Mouse (Mus musculus) liver, embryonic 15.5 days (tissue): Measurements from ENCODE around the gene Tubb2a. TPM values are rescaled to one million over a fixed set of nuclear protein-coding genes. Genes with fewer than 3 reads are reported as not detected.

Experiments
- ATAC-seq: fragments of 200-750 bp; cut with Nextera tagmentation; 2 replicates; pipeline ENCODE4 v1.8.0; 2017; ENCODE audit warnings: moderate number of reproducible peaks, mild to moderate bottlenecking, moderate library complexity; ENCODE audit not compliant: insufficient read depth
- H3K27ac ChIP-seq: fragments of 300-500 bp; sonication (generic); replicated peaks from 2 replicates; pipeline ENCODE4 v1.5.1; 2015; ENCODE audit warnings: mild to moderate bottlenecking, inconsistent platforms
- H3K27me3 ChIP-seq: fragments of 300-500 bp; sonication (generic); 2 replicates; pipeline ENCODE4 v1.6.1; 2015; ENCODE audit warnings: mild to moderate bottlenecking, inconsistent platforms
- H3K36me3 ChIP-seq: fragments of 300-500 bp; sonication (generic); replicated peaks from 2 replicates; pipeline ENCODE4 v1.6.1; 2015; ENCODE audit warnings: moderate library complexity, mild to moderate bottlenecking, inconsistent platforms
- H3K4me1 ChIP-seq: fragments of 300-500 bp; sonication (generic); replicated peaks from 2 replicates; pipeline ENCODE4 v1.6.1; 2015; ENCODE audit warnings: inconsistent platforms
- H3K4me2 ChIP-seq: fragments of 300-500 bp; sonication (generic); 2 replicates; pipeline ENCODE4 v1.6.1; 2015; ENCODE audit warnings: moderate library complexity, mild to moderate bottlenecking, inconsistent platforms
- H3K4me3 ChIP-seq: fragments of 300-500 bp; sonication (generic); replicated peaks from 2 replicates; pipeline ENCODE4 v1.5.1; 2015; ENCODE audit warnings: mild to moderate bottlenecking, inconsistent platforms
- H3K9ac ChIP-seq: fragments of 300-500 bp; sonication (generic); 2 replicates; pipeline ENCODE4 v1.6.1; 2015; ENCODE audit warnings: moderate library complexity, mild to moderate bottlenecking, inconsistent platforms
- H3K9me3 ChIP-seq: fragments of 300-500 bp; sonication (generic); replicated peaks from 2 replicates; pipeline ENCODE4 v1.6.1; 2016; ENCODE audit warnings: inconsistent platforms
- WGBS: fragments of 180-500 bp; shearing (Covaris S2); methylation state at CpG from one replicate; pipeline ENCODE4 v1.1.7; 2015; ENCODE audit warnings: mixed read lengths; ENCODE audit not compliant: insufficient replicate concordance; 5-methylcytosine and 5-hydroxymethylcytosine counted together
- polyA plus RNA-seq: library from polyadenylated mRNA; unstranded; fragments of >200 nt; fragmentation: Nextera tagmentation; extraction: Ambion mirVana; gene quantifications from 2 replicates; pipeline ENCODE4 v1.2.1, GENCODE M21; 2015

The Tubb2a gene
- 62.6 and 74.2 TPM in 2 replicates for polyA plus RNA-seq

- peak; percentile 88 for ATAC-seq
- H3K9me3 ChIP-seq, result no peaks in the 10 kb centered on the region
- peak within 1 kb of the TSS; percentile 79 for H3K9ac ChIP-seq
- H3K4me3 ChIP-seq, result peak within 1 kb of the TSS; percentile 73
- WGBS, result under 1% methylated on average over 45 of the region's 45 CpGs
- H3K27me3 ChIP-seq, result 0 out of 2 replicates have a peak, but pooled peaks cover 7% of the 10 kb centered on the region
- peaks cover 3% of the 10 kb centered on the region; the same call in 1 of the 2 replicates for H3K36me3 ChIP-seq
- peaks cover 25% of the 10 kb centered on the region for H3K4me1 ChIP-seq
- H3K4me2 ChIP-seq, result peak within 1 kb of the TSS; percentile 96
- peak within 1 kb of the TSS; percentile 75 for H3K27ac ChIP-seq
Observed at GRCm38 (mm10) chr13:34077492-34078271, at the start of gene Tubb2a. TSS of gene Tubb2a (minus strand) at chr13:34078007.

- Histone ChIP-seq H3K27ac (no peak overlapping the region), H3K9ac (no peak overlapping the region), H3K4me2 (no peak overlapping the region), H3K9me3 (no peaks in the 10 kb centered on the region), H3K4me3 (no peak overlapping the region), H3K4me1 (peaks cover 14% of the 10 kb centered on the region), H3K27me3 (peaks cover 37% of the 10 kb centered on the region), H3K36me3 (no peaks in the 10 kb centered on the region)
- 67% methylated on average over 4 of the region's 4 CpGs for WGBS
- ATAC-seq, result no peak
Observed at GRCm38 (mm10) chr13:34125711-34126110, 47.9 kb upstream of the Tubb2a start.

DNA sequence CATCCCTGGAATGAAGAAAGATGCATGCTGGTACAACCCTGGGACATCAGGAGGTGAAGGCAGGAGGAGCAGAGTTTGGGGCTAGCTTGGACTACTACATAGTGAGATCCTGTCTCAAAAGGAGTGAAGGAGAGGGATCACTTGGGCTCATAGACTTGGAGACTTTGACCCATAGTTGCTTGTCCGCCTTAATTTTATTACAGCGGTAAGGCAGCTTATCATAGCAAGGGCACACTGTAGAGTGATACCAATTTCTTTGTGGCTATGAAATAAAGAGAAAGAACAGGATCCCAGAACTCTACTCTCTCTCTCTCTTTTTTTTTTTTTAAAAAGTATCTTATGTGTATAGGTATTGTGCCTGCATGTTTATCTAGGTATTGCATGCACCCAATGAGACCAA lies 42.7 kb upstream of the Tubb2a start:
- Histone ChIP-seq H3K9ac (no peak overlapping the region), H3K4me1 (peaks cover 18% of the 10 kb centered on the region), H3K27ac (no peak overlapping the region), H3K36me3 (no peaks in the 10 kb centered on the region), H3K4me2 (no peak overlapping the region), H3K27me3 (peaks cover 3% of the 10 kb centered on the region; the same call in 1 of the 2 replicates), H3K4me3 (no peak overlapping the region), H3K9me3 (no peaks in the 10 kb centered on the region)
- WGBS, result 81% methylated on average over 2 of the region's 2 CpGs
- no peak for ATAC-seq

GRCm38 (mm10) chr13:34119406-34119805 lies 41.6 kb upstream of the Tubb2a start:
- Histone ChIP-seq H3K27me3 (no peaks in the 10 kb centered on the region), H3K36me3 (no peaks in the 10 kb centered on the region), H3K4me2 (no peak overlapping the region), H3K9me3 (no peaks in the 10 kb centered on the region), H3K4me3 (no peak overlapping the region), H3K4me1 (peaks cover 18% of the 10 kb centered on the region), H3K9ac (no peak overlapping the region), H3K27ac (no peak overlapping the region)
- 19% methylated on average over 4 of the region's 4 CpGs for WGBS
- no peak for ATAC-seq

GRCm38 (mm10) chr13:34118816-34119215 lies 41.0 kb upstream of the Tubb2a start:
- Histone ChIP-seq H3K4me2 (0 out of 2 replicates have a peak overlapping the region, but pooled peaks have one; percentile 11), H3K36me3 (no peaks in the 10 kb centered on the region), H3K4me3 (no peak overlapping the region), H3K27me3 (no peaks in the 10 kb centered on the region), H3K9ac (no peak overlapping the region), H3K4me1 (peaks cover 18% of the 10 kb centered on the region), H3K9me3 (no peaks in the 10 kb centered on the region), H3K27ac (no peak overlapping the region)
- 18% methylated on average over 4 of the region's 4 CpGs for WGBS
- ATAC-seq, result 0 out of 2 replicates have a peak, but pooled peaks have one; percentile 57

DNA sequence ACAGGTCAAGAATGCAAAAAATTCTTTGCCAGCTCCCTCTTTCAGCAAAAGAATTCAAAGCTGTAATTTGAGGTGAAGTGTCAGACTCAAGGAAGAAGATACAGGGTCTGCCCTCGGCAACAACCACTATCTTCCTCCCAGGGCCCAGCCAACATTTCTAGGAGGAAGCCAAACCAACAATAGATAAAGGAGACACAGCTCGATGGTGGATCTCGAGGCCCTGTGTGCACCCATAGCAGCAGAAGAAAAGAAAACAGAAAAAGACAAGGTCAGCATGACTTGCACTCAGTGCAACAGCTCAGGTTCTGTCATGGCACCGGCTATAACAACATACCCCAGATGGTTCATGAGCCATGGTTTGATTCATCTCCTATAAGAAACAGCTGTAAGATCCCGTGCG lies 38.7 kb upstream of the Tubb2a start:
- Histone ChIP-seq H3K4me2 (no peak overlapping the region), H3K4me1 (peaks cover 18% of the 10 kb centered on the region), H3K36me3 (no peaks in the 10 kb centered on the region), H3K4me3 (no peak overlapping the region), H3K9ac (no peak overlapping the region), H3K27me3 (no peaks in the 10 kb centered on the region), H3K9me3 (no peaks in the 10 kb centered on the region), H3K27ac (no peak overlapping the region)
- WGBS, result 37% methylated on average over 6 of the region's 6 CpGs
- no peak; the same call in 1 of the 2 replicates for ATAC-seq

GRCm38 (mm10) chr13:34114654-34115053 lies 36.8 kb upstream of the Tubb2a start:
- no peaks in the 10 kb centered on the region for H3K9me3 ChIP-seq
- no peak overlapping the region for H3K4me3 ChIP-seq
- no peak overlapping the region for H3K4me2 ChIP-seq
- WGBS, result 52% methylated on average over 4 of the region's 4 CpGs
- ATAC-seq, result no peak
- no peaks in the 10 kb centered on the region for H3K27me3 ChIP-seq
- no peak overlapping the region for H3K27ac ChIP-seq
- no peaks in the 10 kb centered on the region for H3K36me3 ChIP-seq
- no peak overlapping the region for H3K9ac ChIP-seq
- peaks cover 18% of the 10 kb centered on the region for H3K4me1 ChIP-seq

GRCm38 (mm10) chr13:34113086-34113485 lies 35.3 kb upstream of the Tubb2a start:
- no peaks in the 10 kb centered on the region for H3K36me3 ChIP-seq
- no peak overlapping the region for H3K9ac ChIP-seq
- no peaks in the 10 kb centered on the region for H3K9me3 ChIP-seq
- no peak overlapping the region for H3K4me3 ChIP-seq
- 68% methylated on average over 3 of the region's 3 CpGs for WGBS
- no peak for ATAC-seq
- H3K4me2 ChIP-seq, result no peak overlapping the region
- no peak overlapping the region for H3K27ac ChIP-seq
- peaks cover 8% of the 10 kb centered on the region; the same call in 1 of the 2 replicates for H3K4me1 ChIP-seq
- H3K27me3 ChIP-seq, result no peaks in the 10 kb centered on the region

- no peak overlapping the region for H3K9ac ChIP-seq
- H3K36me3 ChIP-seq, result no peaks in the 10 kb centered on the region
- no peaks in the 10 kb centered on the region for H3K27me3 ChIP-seq
- ATAC-seq, result no peak
- 67% methylated on average over 5 of the region's 5 CpGs for WGBS
- no peak overlapping the region for H3K4me2 ChIP-seq
- H3K27ac ChIP-seq, result no peak overlapping the region
- peaks cover 8% of the 10 kb centered on the region; the same call in 1 of the 2 replicates for H3K4me1 ChIP-seq
- no peaks in the 10 kb centered on the region for H3K9me3 ChIP-seq
- no peak overlapping the region for H3K4me3 ChIP-seq
Observed at GRCm38 (mm10) chr13:34112369-34113081, 34.7 kb upstream of the Tubb2a start.

DNA sequence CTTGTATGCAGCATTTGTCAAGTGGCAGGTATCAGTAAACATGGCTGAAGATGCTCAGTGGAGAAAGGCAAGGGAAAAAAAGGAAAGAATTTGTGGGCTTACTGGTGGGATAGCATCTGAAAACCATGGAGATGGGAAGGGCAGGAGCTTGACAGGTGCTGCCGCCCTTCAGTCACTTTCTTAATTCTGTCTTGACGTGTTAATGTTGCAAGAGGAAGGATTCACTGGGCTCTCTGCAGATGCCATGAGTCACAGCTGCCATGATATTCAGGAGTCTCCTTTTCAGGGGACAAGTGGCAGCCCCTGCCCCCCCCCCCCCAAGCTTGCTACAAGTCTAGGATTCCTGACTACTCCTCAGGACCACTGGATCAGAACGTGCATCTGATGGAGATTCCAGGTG lies 34.1 kb upstream of the Tubb2a start:
- 64% methylated on average over 3 of the region's 3 CpGs for WGBS
- ATAC-seq, result no peak

DNA sequence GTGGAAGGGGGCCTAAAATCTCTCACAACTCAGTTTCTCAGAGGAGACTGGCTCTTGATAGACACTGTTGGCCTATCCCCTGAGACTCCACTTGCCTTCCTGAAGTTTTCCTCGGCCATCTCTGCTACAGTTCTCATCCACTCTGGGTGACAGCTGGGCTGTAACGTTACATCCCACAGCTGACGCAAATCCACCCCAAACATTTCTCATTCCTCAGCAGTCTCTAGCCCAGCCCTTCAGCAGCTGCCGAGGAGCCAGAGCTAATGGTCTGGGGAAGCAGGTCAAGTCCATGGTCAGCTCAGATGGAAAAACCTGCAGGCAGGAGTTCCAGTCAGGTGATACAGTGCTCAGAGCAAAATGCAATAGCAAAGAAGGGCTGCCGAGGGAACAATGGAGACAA lies 33.2 kb upstream of the Tubb2a start:
- no peak for ATAC-seq
- Histone ChIP-seq H3K9me3 (no peaks in the 10 kb centered on the region), H3K27ac (no peak overlapping the region), H3K4me1 (no peaks in the 10 kb centered on the region; the same call in 1 of the 2 replicates), H3K9ac (no peak overlapping the region), H3K4me2 (no peak overlapping the region), H3K27me3 (no peaks in the 10 kb centered on the region), H3K36me3 (no peaks in the 10 kb centered on the region), H3K4me3 (no peak overlapping the region)
- 64% methylated on average over 5 of the region's 5 CpGs for WGBS

More for the DNA sequence above, 34.1 kb upstream of the Tubb2a start:
- H3K4me2 ChIP-seq, result no peak overlapping the region
- H3K4me3 ChIP-seq, result no peak overlapping the region
- H3K27me3 ChIP-seq, result no peaks in the 10 kb centered on the region
- H3K27ac ChIP-seq, result no peak overlapping the region
- peaks cover 8% of the 10 kb centered on the region; the same call in 1 of the 2 replicates for H3K4me1 ChIP-seq
- H3K9ac ChIP-seq, result no peak overlapping the region
- no peaks in the 10 kb centered on the region for H3K36me3 ChIP-seq
- H3K9me3 ChIP-seq, result no peaks in the 10 kb centered on the region
